Mouse (Mus musculus) right cerebral cortex, postnatal 4 days (tissue): ENCODE measurements around the gene Mettl24.

Experiments
- DNase-seq: peaks from one replicate; pipeline ENCODE4 v3.0.0-alpha.2; 2022

The Mettl24 gene

DNA sequence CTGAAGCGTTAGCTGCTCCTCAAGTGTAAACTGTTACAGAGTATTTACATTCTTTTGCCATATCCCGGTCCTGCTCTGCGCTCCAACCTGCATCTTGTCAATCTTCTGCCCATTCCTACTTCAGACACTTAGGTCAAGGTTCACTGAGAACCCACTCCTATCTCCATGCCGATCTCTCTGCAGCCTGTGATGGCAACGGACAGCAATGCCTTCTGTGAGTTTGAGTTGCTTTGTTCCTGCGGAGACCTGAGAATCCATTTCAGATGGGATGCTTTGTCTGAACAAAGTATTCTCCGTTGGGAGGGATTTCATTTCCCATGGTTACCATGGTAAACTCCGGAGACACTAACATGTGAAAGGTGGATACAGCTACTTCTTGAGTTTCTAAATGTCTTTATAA is 2.6 kb downstream of the Mettl24 start:
- no peak for DNase-seq

DNA sequence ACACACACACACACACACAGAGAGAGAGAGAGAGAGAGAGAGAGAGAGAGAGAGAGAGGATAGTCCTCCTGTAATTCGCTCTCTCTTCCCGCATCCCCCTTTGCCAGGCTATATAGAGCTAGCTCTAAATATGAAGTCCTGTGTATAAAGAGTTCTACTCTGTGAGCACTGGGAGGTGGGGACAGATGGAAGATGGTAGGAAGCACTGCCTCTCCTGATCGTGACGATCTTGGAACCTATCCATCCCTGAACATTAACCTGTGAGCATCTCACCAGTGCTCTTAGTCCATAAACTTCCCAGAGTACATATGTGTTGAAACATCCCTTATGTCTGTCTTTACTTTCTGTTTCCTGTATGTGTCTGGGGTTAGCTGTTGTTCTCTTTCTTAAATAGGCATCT is 3.9 kb downstream of the Mettl24 start:
- DNase-seq = no peak

DNA sequence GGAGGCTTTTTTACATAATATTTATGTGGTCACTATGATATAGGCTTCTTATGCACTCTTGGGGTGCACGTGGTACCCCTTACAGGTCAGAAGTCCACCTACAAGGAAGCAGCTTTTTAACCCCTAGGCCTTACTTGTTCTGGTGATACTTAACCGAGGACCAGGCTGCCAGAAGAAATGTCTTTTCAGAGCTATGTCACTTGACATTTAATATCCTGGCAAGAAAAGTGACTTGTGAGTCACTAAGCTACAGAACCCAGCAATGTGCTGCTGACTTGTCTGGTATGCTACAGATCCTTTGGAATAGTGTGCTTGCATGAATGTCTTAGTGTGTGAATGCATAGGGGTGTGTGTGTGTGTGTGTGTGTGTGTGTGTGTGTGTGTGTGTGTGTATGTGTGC is 4.3 kb downstream of the Mettl24 start:
- DNase-seq = no peak

DNA sequence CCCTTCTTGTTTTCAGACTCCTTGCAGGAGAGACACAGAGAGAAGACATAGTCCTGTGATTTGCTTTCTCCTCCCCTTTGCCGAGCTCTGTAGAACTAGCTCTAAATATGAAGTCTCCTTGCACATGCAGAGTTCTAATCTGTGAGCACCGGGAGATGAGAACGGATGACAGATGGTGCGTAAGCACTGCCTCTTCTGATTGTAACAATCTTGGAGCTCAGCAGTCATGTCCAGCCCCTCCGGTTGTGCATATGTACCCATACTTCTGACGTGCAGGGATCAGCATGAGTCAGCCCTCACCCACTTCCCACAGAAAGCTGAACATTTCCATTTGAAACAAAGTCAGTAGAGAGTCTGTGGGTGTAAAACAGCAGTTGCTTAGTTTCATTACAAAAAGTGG is 5.2 kb downstream of the Mettl24 start:
- no peak for DNase-seq

DNA sequence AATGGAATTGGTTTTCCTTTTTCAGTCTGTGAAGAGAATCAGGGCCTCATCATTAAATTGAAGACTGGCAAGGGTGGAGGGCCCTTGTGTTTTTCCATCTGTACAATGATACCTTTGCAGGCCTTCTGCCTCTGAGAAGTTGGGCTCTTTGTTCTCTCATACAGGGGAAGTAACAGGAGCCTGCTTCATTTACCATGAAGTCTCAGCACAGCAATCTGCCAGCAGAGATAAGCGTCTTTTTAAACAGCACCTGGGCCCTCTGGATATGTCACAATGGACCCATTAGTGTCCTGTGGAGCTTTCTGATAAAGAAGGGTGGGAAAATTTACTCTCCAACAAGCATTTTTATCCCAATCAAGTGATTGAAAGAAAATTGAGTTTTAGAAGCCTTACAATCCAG is 5.8 kb downstream of the Mettl24 start:
- no peak for DNase-seq

DNA sequence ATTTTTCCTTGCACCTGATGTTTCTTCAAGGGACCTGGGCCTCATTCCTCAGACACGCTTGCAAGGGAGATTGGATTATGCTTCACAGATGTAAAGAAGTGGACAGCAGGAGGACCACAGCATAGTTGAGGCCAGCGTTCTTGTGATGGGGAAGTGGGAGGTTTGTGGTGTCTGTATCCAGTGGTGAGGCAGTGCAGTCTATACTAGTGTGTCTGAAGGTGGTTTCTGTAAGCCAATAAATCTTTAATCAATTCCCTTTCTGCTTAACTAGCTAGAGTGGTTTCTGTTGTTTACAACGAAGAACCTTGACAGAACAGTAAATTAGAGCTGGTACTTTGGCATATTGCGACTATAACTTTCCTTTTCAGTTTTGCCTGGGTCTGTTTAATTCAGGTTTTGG is 15.6 kb downstream of the Mettl24 start:
- no peak for DNase-seq

DNA sequence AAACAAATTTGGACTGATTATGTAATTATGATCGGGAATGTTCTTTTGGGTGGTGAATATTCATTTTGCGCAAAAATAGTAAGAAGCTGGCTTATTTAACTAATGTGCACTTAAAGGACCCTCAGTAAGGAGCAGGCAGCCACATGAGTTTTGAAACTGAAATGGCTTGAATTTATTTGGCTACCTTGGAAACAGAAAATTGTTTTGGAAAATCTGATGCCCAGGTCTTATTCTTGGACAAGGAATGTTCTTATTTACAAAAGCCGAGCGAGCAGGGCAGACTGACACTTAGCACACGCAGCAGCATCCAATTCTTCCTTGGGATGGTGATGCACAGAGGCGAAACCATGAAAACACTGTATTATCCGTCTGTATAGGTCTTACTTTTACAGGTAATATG is 28.0 kb downstream of the Mettl24 start:
- no peak for DNase-seq

DNA sequence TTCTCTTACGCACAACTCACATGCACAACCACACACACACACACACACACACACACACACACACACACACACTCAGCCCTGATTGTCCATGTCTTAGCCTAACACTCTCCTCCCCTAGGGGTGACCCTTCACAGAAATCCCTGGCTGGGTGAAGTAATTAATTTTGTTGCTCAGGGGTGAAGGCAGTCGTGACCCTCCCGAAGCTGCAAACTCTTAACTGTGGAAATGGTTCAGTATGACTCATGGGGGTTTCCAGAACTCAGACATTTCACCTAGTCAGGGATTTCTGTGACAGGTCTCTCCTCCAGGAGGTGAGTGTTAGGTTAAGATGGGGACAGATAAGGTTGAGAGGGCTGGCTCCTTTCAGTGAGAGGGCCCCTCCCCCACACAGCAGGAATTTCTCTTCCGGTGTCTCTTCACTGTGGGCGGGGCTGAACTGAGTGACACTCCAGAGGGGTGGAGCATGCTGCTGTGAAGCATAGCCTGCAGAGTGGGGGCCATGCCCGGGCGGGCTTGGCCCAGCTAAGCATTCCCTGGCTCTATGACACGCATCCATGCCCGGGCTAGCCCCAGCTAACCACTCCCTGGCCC is 30.0 kb downstream of the Mettl24 start:
- no peak for DNase-seq

DNA sequence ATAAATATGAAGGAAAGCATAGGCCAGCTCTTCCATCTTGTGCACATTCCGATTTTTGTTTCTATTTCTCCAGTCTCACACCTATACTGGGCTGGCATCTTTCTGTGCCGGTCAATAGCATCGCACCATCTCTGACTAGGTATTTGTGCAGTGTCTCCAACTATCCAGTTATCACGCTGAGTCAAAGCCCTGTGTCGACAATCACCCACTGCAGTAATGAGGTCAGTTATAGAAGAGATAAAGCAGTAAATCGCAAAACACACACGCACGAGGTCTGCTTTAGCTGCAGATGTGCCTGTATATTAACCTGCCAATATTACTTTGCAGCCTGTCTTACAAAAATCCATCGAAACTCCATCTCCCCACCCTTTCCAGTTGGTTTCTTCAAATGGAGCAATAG is 30.7 kb downstream of the Mettl24 start:
- no peak for DNase-seq

DNA sequence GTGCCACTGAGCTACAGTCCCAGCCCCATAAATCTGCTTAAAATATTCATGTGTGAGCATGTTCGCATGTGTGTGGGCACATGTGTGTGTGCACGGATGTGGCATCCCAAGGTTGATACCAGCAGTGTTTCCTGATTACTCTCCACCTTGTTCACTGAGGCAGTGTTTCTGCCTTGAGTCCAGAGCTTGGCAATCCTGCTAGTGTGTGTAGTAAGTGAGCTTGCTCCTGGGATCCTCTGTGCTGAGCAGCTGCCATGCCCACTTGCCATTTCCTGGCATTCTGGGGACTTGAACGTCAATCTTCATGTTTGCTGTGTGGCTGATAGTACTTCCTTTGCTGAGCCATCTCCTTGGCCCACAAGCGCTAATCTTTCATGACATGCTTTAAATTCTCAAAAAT is 32.1 kb downstream of the Mettl24 start:
- DNase-seq = no peak

DNA sequence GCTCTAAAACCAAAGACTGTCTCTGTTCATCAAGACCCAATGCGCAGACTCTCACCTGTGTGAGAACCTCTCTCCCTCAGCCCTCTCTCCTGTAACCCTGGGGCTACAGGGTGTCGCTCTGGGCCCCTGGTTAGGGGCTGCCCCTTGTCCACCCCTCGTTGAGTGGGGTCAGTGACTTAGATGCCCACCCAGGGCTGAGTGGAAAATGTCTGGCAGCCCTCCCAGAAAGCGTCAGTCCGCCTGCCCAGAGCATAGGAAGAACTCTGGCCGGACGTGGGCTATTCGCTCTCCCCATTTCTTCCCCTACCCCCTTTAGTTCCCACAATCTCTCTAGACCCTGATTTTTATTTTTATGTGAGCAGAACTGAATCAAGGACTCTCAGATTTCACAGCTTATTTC is 33.2 kb downstream of the Mettl24 start:
- no peak for DNase-seq

DNA sequence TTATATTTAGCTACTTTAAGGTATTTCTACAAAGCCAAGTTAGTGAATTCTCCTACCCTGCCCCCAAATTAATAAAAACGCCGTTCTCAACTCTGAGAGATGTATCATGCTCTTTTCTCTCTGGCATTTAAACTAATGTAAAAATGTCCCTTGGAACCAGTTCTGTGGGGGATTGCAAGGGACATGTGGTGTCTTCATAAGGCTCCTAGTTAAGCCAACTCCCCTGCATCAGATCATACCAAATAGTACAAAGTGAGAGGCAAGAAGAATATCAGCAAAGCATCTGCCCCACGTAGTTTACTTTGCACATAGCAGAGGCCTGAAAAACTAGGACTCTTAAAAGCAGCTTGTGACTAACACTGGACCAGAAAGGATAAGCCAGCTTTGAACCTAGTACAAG is 33.6 kb downstream of the Mettl24 start:
- no peak for DNase-seq

DNA sequence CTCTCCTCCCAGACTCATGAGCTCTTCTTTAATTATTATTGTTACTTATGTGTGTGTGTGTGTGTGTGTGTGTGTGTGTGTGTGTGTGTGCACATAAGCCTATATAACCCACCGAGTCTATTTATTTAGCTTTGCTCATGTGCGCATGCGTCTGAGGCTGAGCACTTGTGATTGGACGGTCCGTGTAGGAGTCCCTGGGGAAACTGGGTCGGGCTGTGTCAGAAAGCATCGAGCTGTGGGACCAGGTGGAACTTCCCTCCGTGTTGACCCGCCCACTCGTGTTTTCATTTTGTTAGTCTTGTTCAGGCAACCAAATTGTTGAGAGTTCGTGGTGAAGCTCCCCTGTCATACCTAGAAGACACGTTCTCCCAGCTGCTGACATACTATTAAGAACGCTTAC is 35.3 kb downstream of the Mettl24 start:
- no peak for DNase-seq

DNA sequence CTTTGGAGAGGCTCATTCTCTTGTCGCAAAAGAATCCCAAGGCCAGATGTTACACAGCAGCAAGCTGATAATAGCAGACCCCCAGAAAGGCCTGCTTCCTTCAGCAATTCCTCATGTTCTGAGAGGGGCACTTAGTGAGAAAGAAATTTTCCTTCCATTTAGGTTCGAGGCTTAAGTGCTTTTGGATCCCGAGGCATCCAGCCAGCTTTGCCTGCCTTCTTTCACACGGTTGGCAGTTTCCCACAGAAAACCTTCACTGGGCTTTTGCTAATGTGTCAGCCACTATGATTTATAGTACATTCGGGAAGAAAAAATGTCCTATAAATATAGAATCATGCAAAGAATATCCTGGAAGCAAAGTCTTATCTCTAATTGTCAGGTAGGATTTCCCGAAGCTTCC is 36.0 kb downstream of the Mettl24 start:
- no peak for DNase-seq

DNA sequence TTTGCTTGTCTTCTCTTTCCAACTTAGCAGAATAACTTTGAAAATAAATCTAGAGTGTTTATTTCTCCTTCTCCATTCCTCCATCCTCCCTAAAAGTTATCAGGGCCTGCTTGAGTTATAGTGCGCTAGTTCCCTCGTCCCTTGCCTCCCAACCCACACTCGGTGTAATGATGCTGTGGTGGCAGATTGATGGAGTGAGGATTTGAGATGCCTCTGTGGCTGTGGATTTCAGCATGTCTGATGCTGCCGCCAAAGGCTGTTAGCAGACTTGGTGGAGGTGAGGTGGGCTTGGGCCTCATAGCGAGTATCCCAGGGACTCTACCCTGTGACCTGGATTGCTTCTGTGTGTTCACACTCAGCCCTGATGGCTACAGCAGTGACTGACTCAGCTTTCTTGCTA is 37.8 kb downstream of the Mettl24 start:
- no peak for DNase-seq

DNA sequence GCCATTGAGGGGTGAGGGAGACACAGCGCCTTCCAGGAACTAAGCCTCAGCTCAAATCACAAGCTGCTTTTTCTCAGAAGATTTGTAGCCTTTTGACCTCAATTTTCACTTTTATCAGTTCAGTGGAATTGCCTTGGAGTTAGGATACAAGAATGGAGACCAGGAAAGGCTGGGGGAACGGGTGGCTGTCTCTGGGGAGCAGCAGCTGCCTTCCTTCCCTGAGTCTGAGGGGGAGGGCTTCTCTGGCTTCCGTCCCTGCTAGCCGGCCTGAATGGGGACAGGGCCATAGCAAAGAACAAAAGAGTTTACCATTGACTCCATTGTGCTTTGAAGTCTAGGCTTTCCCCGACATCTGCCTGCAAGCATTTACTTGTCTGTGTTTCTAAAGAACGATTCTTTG is 41.3 kb downstream of the Mettl24 start:
- no peak for DNase-seq

DNA sequence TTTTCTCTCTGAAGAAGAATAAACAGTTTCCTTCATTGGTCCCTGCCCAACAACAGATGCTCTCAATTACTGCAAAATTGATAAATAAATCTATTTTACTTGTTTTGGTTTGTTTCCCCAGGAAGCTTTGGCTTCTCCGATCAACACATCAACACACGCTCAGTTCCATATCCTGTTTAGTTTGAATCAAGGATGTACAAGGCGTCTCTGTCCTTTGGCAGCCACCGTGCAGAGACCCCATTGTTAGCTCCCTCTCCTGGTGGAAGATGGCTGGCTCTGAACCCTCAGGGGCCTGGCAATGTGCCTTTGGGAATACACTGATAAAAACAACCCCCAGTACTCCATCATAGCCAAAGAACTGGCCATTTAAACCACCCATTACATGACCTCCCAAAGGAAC is 42.0 kb downstream of the Mettl24 start:
- DNase-seq = no peak

DNA sequence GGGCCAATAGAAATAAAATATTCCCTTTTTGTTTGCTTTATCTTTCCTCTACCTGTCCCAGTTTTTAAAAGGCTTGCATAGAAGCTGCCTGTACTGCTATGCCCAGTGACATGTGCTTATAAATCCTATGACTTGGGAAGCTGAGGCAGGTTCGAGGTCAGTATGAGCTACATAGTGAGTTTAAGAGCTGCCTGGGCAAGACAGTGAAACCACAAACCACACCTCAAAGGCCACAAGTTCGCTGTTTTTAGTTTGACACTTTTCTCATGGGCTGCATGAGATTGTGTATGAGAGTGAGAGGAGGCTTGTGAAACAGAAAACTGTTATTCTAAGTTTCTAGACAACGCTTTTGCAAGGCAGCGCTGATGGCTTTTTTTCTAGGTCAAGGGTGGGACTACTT is 42.4 kb downstream of the Mettl24 start:
- no peak for DNase-seq

DNA sequence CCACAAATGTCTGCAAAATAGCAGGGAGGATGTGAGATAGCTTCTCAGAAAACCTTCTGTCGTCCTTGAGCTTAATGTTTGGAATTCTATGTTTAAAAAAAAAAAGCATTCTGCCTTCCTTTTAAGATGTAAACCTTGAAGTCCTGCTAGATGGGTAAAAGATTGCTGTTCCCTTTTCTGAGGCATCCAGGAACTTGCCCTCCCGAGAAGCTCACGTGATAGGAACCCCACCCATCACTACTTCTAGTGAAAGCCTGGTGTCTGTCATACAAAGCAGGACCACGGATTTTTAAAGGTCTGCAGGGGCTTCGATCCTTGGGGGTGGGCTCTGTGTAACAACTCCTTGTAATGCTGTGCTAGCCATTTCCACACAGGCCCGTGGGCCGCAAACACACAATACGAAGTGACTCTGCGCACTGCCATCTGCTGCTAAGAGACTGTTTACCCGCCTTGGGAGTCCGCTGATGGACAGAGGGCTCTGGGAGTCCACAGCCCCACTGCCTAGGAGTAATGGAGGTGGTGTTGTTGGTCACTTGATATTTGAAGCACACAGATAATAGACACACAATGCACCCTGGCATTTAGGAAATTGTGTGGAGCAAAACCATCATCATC is 43.3 kb downstream of the Mettl24 start:
- no peak for DNase-seq

DNA sequence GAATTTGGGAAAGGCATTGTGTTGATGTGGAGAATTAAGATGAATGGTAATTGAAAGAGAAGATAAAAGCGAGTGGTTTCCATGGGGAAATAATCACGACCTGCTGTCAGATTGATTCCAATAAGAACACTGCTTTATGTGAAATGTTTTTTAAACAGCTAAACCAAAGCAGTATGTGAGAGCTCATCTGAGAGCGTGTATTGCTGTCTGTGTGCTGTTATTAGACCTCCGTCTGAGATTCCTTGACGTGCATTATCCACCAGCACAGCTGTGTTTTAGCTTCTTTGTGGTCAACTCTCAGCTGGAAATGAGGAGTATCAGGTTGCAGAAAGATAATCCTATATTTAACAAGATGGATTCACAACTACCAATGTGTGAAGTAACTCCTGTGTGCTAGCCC is 43.9 kb downstream of the Mettl24 start:
- DNase-seq = no peak

DNA sequence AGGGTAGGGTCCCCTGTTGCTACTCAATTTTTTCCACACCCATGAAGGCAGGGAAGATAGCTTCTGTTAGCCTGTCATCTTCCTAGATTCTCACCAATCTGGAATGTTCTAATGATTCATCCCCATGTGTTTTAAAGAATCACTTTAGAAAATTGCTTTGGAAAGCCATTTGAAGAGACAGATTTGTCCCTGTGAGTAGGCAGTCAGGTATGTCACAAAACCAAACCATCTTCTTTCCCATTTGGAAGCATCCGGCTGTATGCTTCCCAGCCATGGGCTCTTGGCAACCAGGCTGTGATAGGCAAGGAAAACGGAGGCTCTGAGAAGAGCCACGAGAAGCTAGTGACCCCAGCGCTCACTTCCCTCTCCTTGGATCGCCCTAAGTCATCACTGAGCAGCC is 47.1 kb downstream of the Mettl24 start:
- DNase-seq = no peak

DNA sequence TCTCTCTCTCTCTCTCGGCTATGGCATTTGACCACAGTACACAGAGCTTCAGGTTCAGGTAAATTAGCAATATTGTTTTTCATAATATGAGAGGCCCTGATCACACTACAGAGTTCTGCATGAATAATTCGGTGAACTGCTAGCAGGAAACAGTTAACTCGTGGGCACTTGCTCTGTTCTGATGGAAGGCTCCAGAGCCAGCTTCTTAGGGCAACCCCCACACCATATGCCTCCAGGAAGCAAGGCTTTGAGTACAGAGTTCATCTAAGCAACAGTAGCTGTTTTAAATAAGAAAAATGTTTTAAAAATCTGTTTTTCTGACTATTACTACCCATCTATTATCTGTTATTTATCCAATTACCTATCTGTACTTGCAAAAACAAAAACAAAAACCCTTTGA is 50.2 kb downstream of the Mettl24 start:
- no peak for DNase-seq

DNA sequence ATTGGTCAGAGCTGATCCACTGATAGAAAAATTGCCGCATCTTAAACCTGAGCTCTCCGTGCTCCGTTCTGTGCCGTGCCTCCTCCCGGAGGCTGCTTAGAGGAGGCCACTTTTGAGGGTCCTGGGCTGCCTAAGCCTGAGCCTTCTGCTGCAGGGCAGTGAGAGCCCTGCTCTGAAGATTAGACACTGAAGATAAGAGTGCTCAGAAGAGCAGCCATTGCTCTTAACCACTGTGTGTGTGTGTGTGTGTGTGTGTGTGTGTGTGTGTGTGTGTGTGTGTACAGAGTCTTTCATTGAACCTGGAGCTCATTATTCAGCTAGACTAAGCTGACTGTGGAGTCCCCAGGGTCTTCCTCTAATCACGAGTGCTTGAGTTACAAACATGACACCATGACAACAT is 53.1 kb downstream of the Mettl24 start:
- no peak for DNase-seq

DNA sequence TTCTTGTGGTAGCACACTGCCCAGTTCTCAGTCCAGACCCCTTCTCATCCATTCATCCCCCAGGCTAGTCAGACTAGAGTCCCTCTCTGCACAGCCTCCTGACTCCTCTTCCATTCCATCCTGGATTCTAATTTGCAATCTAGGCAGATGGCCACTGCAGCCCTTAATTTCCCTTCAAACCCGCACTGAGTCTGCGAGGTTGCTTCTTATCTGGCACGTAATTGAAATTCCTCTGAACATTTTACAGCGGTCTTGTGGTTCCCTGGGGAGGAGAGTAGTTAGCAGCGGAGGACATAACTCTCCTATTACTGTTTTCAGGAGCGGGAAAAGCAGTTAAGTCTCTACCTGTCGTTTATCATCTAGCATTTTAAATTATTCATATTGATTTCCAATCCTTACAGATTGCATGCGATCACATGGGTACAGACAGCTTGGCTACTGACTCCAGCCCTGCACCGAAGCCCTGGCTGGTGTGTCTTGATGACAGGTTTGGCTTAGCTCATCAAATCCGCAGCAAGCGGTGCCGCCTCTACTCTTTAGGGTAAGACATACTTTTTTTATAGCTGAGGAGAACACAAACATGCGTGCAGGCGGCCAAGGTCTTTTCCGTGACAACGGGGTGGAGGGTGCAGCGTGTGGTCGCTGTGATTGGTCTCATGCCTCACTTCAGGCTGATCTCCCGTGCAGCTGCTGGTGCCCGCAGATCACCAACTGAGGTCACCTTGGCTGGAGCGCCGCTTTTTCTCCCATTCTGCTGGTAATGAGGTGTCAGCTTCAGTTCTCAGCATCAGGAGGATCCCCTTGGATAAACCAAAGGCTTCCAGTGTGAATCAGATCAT is 54.4 kb downstream of the Mettl24 start:
- no peak for DNase-seq

DNA sequence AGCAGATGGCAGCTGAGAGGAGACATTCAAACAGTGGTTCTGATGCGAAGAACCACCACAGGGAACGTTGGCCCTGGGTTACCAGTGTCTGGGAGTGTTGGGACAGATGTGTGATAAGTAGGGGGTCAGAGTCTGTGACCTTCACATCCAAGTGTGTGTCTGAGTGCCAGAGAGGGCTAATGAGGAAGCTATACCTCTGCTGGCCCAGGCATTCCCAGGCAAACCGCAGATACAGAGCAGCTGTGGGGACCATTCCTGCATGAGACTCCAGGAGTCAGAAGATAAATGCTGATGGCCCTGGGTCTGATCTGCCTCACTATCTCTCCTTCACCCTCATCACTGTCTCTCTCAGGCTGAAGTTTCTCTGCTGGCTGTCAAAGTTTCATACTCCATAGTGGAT is 57.6 kb downstream of the Mettl24 start:
- DNase-seq = no peak
